Mouse (Mus musculus): ENCODE measurements at regions not wholly inside any gene's neighbourhood (a gene's known extent, or its start where the extent isn't known, plus 50 kb on each side); places are given as distances from the start of the nearest gene placed in this dataset.
"Not testable (repeated sequence)": the region's sequence is repeated elsewhere in the genome, so short reads cannot be mapped to it uniquely, and the experiment has no call there.

- not testable (repeated sequence) for TF ChIP-seq POLR2A (IDR thresholded peaks at IDR 0.05; ENCODE audit: insufficient read length, low read depth); CEBPB (IDR thresholded peaks at IDR 0.05; ENCODE audit: insufficient read depth, poor library complexity, severe bottlenecking); SRF (IDR thresholded peaks at IDR 0.05; ENCODE audit: control insufficient read depth, insufficient read length, low read depth); MYOD1 (IDR thresholded peaks at IDR 0.05; ENCODE audit: control insufficient read depth in 1 of 3, insufficient read length in 2 of 3, low read depth in 2 of 3); E2F4 (IDR thresholded peaks at IDR 0.05; ENCODE audit: insufficient read depth); POLR2AphosphoS2 (IDR thresholded peaks at IDR 0.05; ENCODE audit: insufficient read length, low read depth); USF1 (IDR thresholded peaks at IDR 0.05; ENCODE audit: low read depth); MAX (IDR thresholded peaks at IDR 0.05; ENCODE audit: low read depth); TCF3 (IDR thresholded peaks at IDR 0.05; ENCODE audit: insufficient read length, low read depth); TCF12 (IDR thresholded peaks at IDR 0.05; ENCODE audit: insufficient read depth, poor library complexity, severe bottlenecking); MYOG (IDR thresholded peaks at IDR 0.05; ENCODE audit: control insufficient read depth in 1 of 3, insufficient read depth in 1 of 3, insufficient read length in 2 of 3, low read depth in 2 of 3); REST (IDR thresholded peaks at IDR 0.05; ENCODE audit: insufficient read depth, insufficient read length)
Measured at GRCm38 (mm10) chr12:3169705-3170287, 140.0 kb downstream of the Rab10 start.

All from myocyte (in vitro differentiated cells).